Mouse (Mus musculus) T-cell, adult 66 days (primary cell): ENCODE data around the gene Rbm17. TPM values are rescaled to one million over a fixed set of nuclear protein-coding genes. Genes with fewer than 3 reads are reported as not detected.

Source experiments
- total RNA-seq, 2 experiments: library from RNA; stranded (reverse); gene quantifications; 3 replicates in 1 of 2; 4 replicates in 1 of 2; pipeline ENCODE4 v1.2.4; 2023

Rbm17 gene
- 100 to 1,000 TPM; 125 to 144 TPM for total RNA-seq

DNA sequence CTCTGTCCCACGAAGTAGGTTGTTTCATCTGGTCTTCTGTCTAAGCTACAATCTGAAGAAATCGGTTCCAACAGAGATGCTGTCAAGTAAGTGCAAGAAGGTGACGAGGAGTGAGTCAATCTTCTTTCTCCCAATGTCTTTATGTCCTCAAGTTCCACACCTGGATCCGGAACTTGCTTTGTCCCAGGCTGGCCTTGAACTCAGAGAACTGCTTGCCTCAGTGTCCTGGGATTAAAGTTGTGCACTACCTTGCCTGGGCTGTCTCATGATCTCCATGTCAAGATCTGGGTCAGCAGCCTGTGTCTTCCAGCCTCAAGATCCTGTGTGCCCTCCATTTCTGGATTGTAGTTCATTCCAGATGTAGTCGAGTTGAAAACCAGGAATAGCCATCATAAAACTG lies at the start of gene Rbm17:
Gene Rbm17, minus strand, starts transcription at position 101 of the 400 bp plus-strand sequence.

DNA sequence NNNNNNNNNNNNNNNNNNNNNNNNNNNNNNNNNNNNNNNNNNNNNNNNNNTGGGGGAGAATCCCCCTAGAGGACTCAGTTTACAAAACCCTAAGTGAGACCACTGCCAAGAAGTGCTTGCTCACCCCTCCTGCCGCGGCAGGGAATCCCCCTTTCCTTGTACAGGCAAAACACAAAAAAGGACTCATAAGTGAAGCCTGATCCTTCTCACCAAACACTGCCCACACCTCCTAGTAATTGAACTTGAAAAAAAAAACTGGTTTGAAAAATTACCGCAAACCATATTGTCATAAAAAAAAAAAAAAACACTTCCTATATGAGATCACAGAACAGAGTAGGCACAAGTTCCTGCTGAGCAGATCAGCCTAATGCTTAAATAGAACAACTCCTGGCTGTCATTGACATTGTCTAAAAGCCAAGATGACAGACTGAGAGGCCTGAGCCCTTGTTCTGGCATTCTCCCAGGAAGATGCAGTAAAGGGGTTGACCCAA lies 38.5 kb upstream of the Rbm17 start, which contains the start of gene Il2ra:
Gene Il2ra, plus strand, starts transcription at position 357 of the 491 bp plus-strand sequence.

DNA sequence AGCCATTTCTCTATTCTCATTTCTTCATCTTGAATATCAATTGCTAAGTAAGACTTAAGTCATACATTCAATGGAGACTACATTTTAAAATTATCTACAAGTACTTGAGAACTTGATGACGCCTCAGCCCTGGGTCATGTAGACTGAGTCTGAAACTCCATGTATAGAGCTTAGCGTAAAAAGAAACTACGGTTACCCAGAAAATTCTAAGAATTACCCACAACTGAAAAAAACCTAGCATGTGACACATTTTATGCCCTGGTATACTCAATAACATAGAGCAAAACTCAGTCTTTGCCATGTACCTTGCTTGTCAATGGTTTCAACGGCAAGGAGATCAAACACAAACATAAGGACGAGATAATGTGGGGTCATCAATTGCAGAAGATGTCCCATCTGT lies 21.9 kb upstream of the Rbm17 start, which contains the start of gene Gm17490:
Gene Gm17490, minus strand, starts transcription at position 375 of the 400 bp plus-strand sequence.

DNA sequence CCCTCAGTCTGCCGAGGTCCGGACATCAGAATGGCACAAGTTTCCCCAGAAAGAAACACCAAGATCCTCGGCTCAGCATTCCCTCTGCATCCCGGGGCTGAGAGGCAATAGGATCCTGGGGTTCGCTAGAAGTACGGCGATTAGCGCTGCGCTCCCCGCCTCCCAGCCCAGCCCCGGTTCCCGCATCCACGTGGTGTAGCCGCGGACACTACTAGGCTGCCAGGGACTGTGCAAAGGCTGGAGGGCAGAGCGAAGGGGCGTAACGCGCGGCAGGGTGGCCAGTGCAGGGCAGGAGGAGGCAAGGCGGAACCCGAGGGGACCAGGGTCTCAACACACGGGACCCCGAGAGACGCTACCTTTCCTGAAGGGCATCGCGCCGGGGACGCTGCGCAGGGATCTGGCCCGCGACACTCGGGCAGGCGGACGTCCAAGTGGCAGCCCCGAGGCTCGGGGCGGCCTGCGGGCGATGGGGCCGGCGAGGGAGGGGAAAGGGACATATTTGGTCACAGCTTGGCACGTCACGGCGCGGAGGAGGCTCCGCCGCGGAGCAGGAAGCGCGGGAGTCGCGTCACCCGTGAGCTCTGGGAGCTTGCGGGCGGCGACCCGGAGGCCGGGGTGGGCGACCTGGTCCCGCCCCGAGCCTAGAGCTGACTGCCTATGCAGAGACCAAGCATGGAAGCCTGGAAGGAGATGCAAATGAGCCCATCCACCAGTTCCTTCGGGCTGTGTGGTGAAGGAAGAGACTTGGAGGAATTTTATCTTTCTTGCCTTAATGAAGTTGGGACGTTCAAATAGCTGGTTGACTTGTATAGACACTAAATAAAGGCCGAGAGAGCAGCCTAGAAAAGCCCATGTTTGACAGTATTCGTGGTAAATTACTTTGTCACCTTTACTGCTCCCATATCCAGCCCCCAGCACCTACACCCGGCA lies 50.2 kb downstream of the Rbm17 start, which contains the start of gene Pfkfb3:
Gene Pfkfb3, minus strand, starts transcription at position 607 of the 930 bp plus-strand sequence.

Other genes with a start within 250 kb of the Rbm17 start
- 10 to 100 TPM; 39.2 to 39.4 TPM for gene Pfkfb3, start 50.1 kb downstream of the Rbm17 start, total RNA-seq
- not detected for gene Gm17490, start 22.1 kb upstream of the Rbm17 start, total RNA-seq
- gene Il2ra, start 38.7 kb upstream of the Rbm17 start, total RNA-seq = 10 to 100 TPM; 29.8 to 30.4 TPM
- gene Il15ra, start 101.1 kb upstream of the Rbm17 start, total RNA-seq = 10 to 100 TPM; 10.2 to 17.7 TPM
- 10 to 100 TPM; 36.0 to 46.2 TPM for gene Fbh1, start 173.4 kb upstream of the Rbm17 start, total RNA-seq
- 10 to 100 TPM; 81.1 to 82.9 TPM for gene Ankrd16, start 173.7 kb upstream of the Rbm17 start, total RNA-seq